Mouse (Mus musculus) megakaryocyte, embryonic 14.5 days (primary cell): ENCODE results near the gene Clasp2.

Experiments used
- FLI1 ChIP-seq: IDR thresholded peaks from 2 replicates; pipeline ENCODE4 v1.6.1; 2012; ENCODE audit warnings: low read length, inconsistent platforms, mixed read lengths
- GATA1 ChIP-seq: IDR thresholded peaks from 3 replicates; pipeline ENCODE4 v1.6.1; 2012; ENCODE audit warnings: mixed read lengths, low read length, inconsistent platforms, borderline replicate concordance

DNA sequence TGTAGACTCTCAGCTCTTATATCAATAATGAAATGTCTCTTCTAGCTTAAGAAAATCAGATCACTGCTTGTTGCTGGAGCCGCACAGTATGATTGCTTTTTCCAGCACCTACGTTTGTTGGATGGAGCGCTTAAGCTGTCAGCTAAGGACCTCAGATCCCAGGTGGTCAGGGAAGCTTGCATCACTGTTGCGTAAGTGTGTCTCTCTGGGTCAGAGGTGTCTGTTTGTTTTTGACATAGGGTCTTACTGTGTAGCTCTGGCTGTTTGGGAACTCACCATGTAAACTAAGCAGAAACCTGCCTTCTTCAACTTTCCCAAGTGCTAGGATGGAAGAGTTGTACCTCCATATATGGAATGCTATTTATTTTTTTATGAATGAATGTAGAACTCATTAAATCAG is 102.8 kb downstream of the Clasp2 start:
- TF ChIP-seq GATA1, result no peak
- no peak for TF ChIP-seq FLI1
